Mouse (Mus musculus): Measurements from ENCODE around the gene Snx9. TPM values are rescaled to one million over a fixed set of nuclear protein-coding genes. Genes with fewer than 3 reads are reported as not detected.

Snx9 gene
- total RNA-seq (2023) = 22.4 and 22.9 TPM in 2 replicates

GRCm38 (mm10) chr17:5841128-5841942, at the start of gene Snx9:
TSS of gene Snx9 (plus strand) at chr17:5841329.

GRCm38 (mm10) chr17:5941230-5942043, 100.3 kb downstream of the Snx9 start, which contains the start of gene Synj2:
TSS of gene Synj2 (plus strand) at chr17:5941280.

Other genes with a start within 250 kb of the Snx9 start
- 26.6 and 33.8 TPM in 2 replicates for gene Synj2, start 100.0 kb downstream of the Snx9 start, total RNA-seq (2023)
- gene Serac1, start 238.4 kb downstream of the Snx9 start, total RNA-seq (2023) = 4.5 and 4.8 TPM in 2 replicates
- 29.1 and 37.1 TPM in 2 replicates for gene Gtf2h5, start 238.5 kb downstream of the Snx9 start, total RNA-seq (2023)

Data from neutrophil, adult 65 days (primary cell).